Mouse (Mus musculus): ENCODE data around the gene Eif3j1. TPM values are rescaled to one million over a fixed set of nuclear protein-coding genes. Genes with fewer than 3 reads are reported as not detected.
A peak's percentile ranks its signal among the peaks of the same experiment; 100 is the strongest.
"Not testable (repeated sequence)": the region's sequence is repeated elsewhere in the genome, so short reads cannot be mapped to it uniquely, and the experiment has no call there.

The Eif3j1 gene
- 9.6 and 10.9 TPM in 2 replicates for polyA plus RNA-seq (2015; fragmentation: Nextera tagmentation; extraction: Ambion mirVana)

DNA sequence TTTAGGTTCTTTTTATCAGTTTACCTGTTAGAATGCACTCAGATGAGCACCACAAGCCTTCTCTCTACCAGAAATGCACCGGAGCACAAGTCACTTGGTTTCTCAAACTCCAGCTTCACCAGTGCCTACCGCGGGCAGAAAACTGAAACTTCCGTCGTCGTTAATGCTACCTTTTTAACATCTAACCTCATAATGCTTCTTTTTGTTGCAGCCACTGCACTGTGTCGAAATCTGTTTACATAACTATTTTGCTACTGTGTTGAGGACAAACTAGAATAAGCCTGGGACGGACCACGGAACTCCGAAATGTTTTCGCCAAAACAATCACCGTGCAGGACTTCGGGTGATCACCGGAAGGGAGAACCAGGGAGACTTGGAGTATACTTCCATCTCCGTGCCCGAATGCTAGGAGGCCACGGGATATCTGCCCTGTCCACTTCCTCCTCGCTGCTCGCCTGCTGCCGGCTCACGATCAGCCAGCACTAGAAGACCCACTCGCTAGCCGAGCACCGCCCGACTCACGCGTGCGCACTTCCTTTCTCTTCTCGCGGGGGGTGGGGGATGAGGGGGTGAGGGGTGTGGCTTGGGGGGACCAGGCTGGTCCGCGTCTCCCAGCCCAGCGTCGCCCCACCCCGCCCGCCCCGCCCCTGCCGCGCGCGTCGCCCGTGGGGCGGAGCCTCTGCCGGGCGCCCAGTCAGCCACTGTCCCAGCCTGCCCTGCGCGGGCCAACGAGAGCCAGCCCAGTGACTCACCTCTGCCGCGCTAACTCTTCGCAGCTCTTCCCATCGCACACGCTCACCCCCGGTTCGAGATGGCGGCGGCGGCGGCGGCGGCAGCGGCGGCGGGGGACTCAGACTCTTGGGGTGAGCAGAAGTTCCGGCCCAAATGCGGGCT lies at the start of gene Eif3j1:
Gene Eif3j1 (plus strand): TSS at position 685 of the 894 bp plus-strand sequence.
- H3K27me3 ChIP-seq (ENCODE audit: insufficient read depth, low read length): no peaks in the 10 kb centered on the region
- H3K4me1 ChIP-seq (ENCODE audit: insufficient read depth, low read length): peaks cover 15% of the 10 kb centered on the region
- no peaks in the 10 kb centered on the region for H3K9me3 ChIP-seq (ENCODE audit: low read length)
- WGBS: under 1% methylated on average over 38 of the region's 67 CpGs
- peak within 1 kb of the TSS; percentile 95 for H3K9ac ChIP-seq (replicated peaks; ENCODE audit: low read length)
- H3K4me2 ChIP-seq (replicated peaks; ENCODE audit: low read depth, low read length): peak within 1 kb of the TSS; percentile 85
- peak within 1 kb of the TSS; percentile 90 for H3K27ac ChIP-seq (ENCODE audit: low read length)
- H3K4me3 ChIP-seq (ENCODE audit: low read length): peak within 1 kb of the TSS; percentile 95
- peak; percentile 99 for ATAC-seq (ENCODE audit: low FRiP score, low TSS enrichment)
- H3K36me3 ChIP-seq (ENCODE audit: insufficient read depth, low read length): no peaks in the 10 kb centered on the region

DNA sequence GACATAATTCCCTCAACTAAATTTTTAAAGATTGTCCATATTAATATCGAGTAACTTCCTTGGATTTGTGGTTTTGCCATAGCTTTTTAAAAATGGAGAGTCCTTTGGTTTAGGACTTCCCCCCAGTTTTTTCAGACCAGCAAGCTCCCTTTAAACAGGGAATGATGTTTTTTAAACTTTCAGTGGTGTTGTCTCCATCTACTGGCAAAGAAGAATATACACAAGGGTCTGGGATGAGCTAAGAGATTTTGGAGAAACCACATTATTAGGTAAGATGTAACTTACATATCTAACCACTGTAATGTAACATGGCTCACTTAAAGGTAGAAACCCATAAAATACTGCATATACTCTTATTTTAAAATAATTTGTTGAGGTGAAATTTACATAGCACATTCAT lies 32.6 kb upstream of the Eif3j1 start:
- no peak for ATAC-seq (ENCODE audit: low FRiP score, low TSS enrichment)
- H3K9me3 ChIP-seq (ENCODE audit: low read length): no peaks in the 10 kb centered on the region
- H3K27ac ChIP-seq (ENCODE audit: low read length): no peak overlapping the region
- no peaks in the 10 kb centered on the region for H3K4me1 ChIP-seq (ENCODE audit: insufficient read depth, low read length)
- H3K9ac ChIP-seq (replicated peaks; ENCODE audit: low read length): no peak overlapping the region
- peaks cover 26% of the 10 kb centered on the region for H3K36me3 ChIP-seq (ENCODE audit: insufficient read depth, low read length)
- no peak overlapping the region for H3K4me2 ChIP-seq (replicated peaks; ENCODE audit: low read depth, low read length)
- WGBS: 89% methylated on average over 1 of the region's 1 CpGs
- no peaks in the 10 kb centered on the region for H3K27me3 ChIP-seq (ENCODE audit: insufficient read depth, low read length)
- no peak overlapping the region for H3K4me3 ChIP-seq (ENCODE audit: low read length)

DNA sequence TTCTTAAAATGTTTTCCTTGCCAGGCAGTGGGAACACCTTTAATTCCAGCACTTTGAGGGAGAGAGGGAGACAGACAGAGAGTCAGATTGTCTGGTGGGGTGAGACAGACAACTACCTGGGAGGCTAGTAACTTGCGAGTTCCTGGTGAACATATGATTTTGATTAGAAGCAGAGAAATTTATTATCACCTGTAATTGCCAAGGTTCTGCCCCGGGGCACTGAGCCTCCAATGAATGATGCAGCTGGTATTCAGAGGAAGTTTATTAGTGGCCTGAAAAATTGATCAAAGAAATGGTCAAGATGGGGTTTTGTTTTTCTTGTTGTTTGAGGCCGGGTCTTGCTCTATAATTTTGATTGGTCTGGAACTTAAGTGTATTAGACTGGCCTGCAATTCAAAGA lies 19.5 kb upstream of the Eif3j1 start:
- no peak overlapping the region for H3K4me2 ChIP-seq (replicated peaks; ENCODE audit: low read depth, low read length)
- no peak overlapping the region for H3K9ac ChIP-seq (replicated peaks; ENCODE audit: low read length)
- no peaks in the 10 kb centered on the region for H3K27me3 ChIP-seq (ENCODE audit: insufficient read depth, low read length)
- ATAC-seq (ENCODE audit: low FRiP score, low TSS enrichment): no peak
- WGBS: 88% methylated on average over 3 of the region's 3 CpGs
- H3K36me3 ChIP-seq (ENCODE audit: insufficient read depth, low read length): peaks cover 25% of the 10 kb centered on the region
- H3K27ac ChIP-seq (ENCODE audit: low read length): no peak overlapping the region
- no peaks in the 10 kb centered on the region for H3K9me3 ChIP-seq (ENCODE audit: low read length)
- no peak overlapping the region for H3K4me3 ChIP-seq (ENCODE audit: low read length)
- H3K4me1 ChIP-seq (ENCODE audit: insufficient read depth, low read length): no peaks in the 10 kb centered on the region

DNA sequence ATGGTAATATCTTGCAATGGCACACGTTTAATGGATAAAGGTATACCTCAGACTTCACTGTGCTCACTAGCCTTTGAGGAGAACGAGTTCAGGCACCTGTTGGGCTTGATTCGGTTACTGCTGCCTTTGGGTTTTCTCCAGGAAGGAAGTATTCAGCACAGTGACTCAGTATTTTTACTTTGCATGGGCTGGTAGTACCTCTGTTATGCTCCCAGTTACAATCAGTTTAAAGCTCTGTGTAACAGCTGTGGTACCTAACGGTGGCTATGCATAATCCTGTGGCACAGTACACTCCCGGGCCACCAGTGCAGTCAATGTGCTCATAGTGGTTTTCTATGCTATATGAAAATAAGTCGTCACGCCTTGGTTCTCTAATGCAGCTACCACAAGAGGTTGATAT lies 16.9 kb upstream of the Eif3j1 start:
- Histone ChIP-seq H3K4me3 (ENCODE audit: low read length) (no peak overlapping the region), H3K27ac (ENCODE audit: low read length) (no peak overlapping the region), H3K4me2 (replicated peaks; ENCODE audit: low read depth, low read length) (no peak overlapping the region), H3K27me3 (ENCODE audit: insufficient read depth, low read length) (no peaks in the 10 kb centered on the region), H3K36me3 (ENCODE audit: insufficient read depth, low read length) (peaks cover 20% of the 10 kb centered on the region), H3K4me1 (ENCODE audit: insufficient read depth, low read length) (no peaks in the 10 kb centered on the region), H3K9me3 (ENCODE audit: low read length) (no peaks in the 10 kb centered on the region), H3K9ac (replicated peaks; ENCODE audit: low read length) (no peak overlapping the region)
- 90% methylated on average over 7 of the region's 7 CpGs for WGBS
- ATAC-seq (ENCODE audit: low FRiP score, low TSS enrichment): no peak

GRCm38 (mm10) chr2:122018705-122019104 lies 9.6 kb upstream of the Eif3j1 start:
- Histone ChIP-seq H3K27me3 (ENCODE audit: insufficient read depth, low read length) (no peaks in the 10 kb centered on the region), H3K27ac (ENCODE audit: low read length) (no peak overlapping the region), H3K36me3 (ENCODE audit: insufficient read depth, low read length) (no peaks in the 10 kb centered on the region), H3K4me3 (ENCODE audit: low read length) (no peak overlapping the region), H3K4me1 (ENCODE audit: insufficient read depth, low read length) (no peaks in the 10 kb centered on the region), H3K9me3 (ENCODE audit: low read length) (no peaks in the 10 kb centered on the region), H3K4me2 (replicated peaks; ENCODE audit: low read depth, low read length) (no peak overlapping the region), H3K9ac (replicated peaks; ENCODE audit: low read length) (no peak overlapping the region)
- ATAC-seq (ENCODE audit: low FRiP score, low TSS enrichment): no peak
- WGBS: 53% methylated on average over 1 of the region's 1 CpGs

- no peak for ATAC-seq (ENCODE audit: low FRiP score, low TSS enrichment)
- H3K27ac ChIP-seq (ENCODE audit: low read length): no peak overlapping the region
- no peak overlapping the region for H3K9ac ChIP-seq (replicated peaks; ENCODE audit: low read length)
- 0 out of 2 replicates have a peak, but pooled peaks cover 2% of the 10 kb centered on the region for H3K4me1 ChIP-seq (ENCODE audit: insufficient read depth, low read length)
- H3K4me2 ChIP-seq (replicated peaks; ENCODE audit: low read depth, low read length): no peak overlapping the region
- 80% methylated on average over 2 of the region's 2 CpGs for WGBS
- H3K4me3 ChIP-seq (ENCODE audit: low read length): no peak overlapping the region
- no peaks in the 10 kb centered on the region for H3K9me3 ChIP-seq (ENCODE audit: low read length)
- no peaks in the 10 kb centered on the region for H3K36me3 ChIP-seq (ENCODE audit: insufficient read depth, low read length)
- no peaks in the 10 kb centered on the region for H3K27me3 ChIP-seq (ENCODE audit: insufficient read depth, low read length)
Observed at GRCm38 (mm10) chr2:122022284-122022683, 6.1 kb upstream of the Eif3j1 start.

DNA sequence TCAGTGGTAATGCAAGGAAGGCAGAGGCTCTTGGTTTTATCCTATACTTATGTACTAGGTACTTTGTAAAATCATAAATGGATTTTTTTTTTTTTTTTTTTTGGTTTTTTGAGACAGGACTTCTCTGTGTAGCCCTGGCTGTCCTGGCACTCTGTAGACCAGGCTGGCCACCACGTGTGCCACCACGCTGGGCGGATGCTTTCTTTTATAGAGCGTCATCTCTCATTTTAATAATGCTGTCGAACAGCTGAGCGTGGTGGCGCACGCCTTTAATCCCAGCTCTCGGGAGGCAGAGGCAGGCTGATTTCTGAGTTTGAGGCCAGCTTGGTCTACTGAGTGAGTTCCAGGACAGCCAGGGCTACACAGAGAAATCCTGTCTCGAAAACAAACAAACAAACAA lies 1.3 kb upstream of the Eif3j1 start:
- H3K4me3 ChIP-seq (ENCODE audit: low read length); H3K9ac ChIP-seq (replicated peaks; ENCODE audit: low read length); ATAC-seq (ENCODE audit: low FRiP score, low TSS enrichment); H3K9me3 ChIP-seq (ENCODE audit: low read length); H3K27ac ChIP-seq (ENCODE audit: low read length); H3K27me3 ChIP-seq (ENCODE audit: insufficient read depth, low read length); H3K36me3 ChIP-seq (ENCODE audit: insufficient read depth, low read length): not testable (repeated sequence)
- peaks cover 15% of the 10 kb centered on the region for H3K4me1 ChIP-seq (ENCODE audit: insufficient read depth, low read length)
- 91% methylated on average over 10 of the region's 10 CpGs for WGBS
- peak overlapping the region; percentile 57; the same call in 1 of the 2 replicates for H3K4me2 ChIP-seq (replicated peaks; ENCODE audit: low read depth, low read length)

- ATAC-seq (ENCODE audit: low FRiP score, low TSS enrichment): peak; percentile 72
- WGBS: under 1% methylated on average over 61 of the region's 71 CpGs
Observed at GRCm38 (mm10) chr2:122028756-122029700, 682 bp downstream of the Eif3j1 start.

GRCm38 (mm10) chr2:122031970-122032369 lies 3.6 kb downstream of the Eif3j1 start:
- no peaks in the 10 kb centered on the region for H3K27me3 ChIP-seq (ENCODE audit: insufficient read depth, low read length)
- H3K4me3 ChIP-seq (ENCODE audit: low read length): no peak overlapping the region
- no peak overlapping the region for H3K27ac ChIP-seq (ENCODE audit: low read length)
- no peak for ATAC-seq (ENCODE audit: low FRiP score, low TSS enrichment)
- H3K9me3 ChIP-seq (ENCODE audit: low read length): no peaks in the 10 kb centered on the region
- no peak overlapping the region for H3K9ac ChIP-seq (replicated peaks; ENCODE audit: low read length)
- peaks cover 15% of the 10 kb centered on the region for H3K4me1 ChIP-seq (ENCODE audit: insufficient read depth, low read length)
- no peak overlapping the region for H3K4me2 ChIP-seq (replicated peaks; ENCODE audit: low read depth, low read length)
- H3K36me3 ChIP-seq (ENCODE audit: insufficient read depth, low read length): peaks cover 8% of the 10 kb centered on the region; the same call in 1 of the 2 replicates
- 73% methylated on average over 5 of the region's 6 CpGs for WGBS

More at GRCm38 (mm10) chr2:122028756-122029700, 682 bp downstream of the Eif3j1 start:
- Histone ChIP-seq H3K27ac (ENCODE audit: low read length) (peak overlapping the region; percentile 90), H3K9me3 (ENCODE audit: low read length) (no peaks in the 10 kb centered on the region), H3K9ac (replicated peaks; ENCODE audit: low read length) (peak overlapping the region; percentile 95), H3K4me1 (ENCODE audit: insufficient read depth, low read length) (peaks cover 15% of the 10 kb centered on the region), H3K4me3 (ENCODE audit: low read length) (peak overlapping the region; percentile 95), H3K27me3 (ENCODE audit: insufficient read depth, low read length) (no peaks in the 10 kb centered on the region), H3K4me2 (replicated peaks; ENCODE audit: low read depth, low read length) (peak overlapping the region; percentile 85), H3K36me3 (ENCODE audit: insufficient read depth, low read length) (no peaks in the 10 kb centered on the region)

Data from kidney, embryonic 16.5 days (tissue).